Mouse (Mus musculus): Measurements from ENCODE around the gene Grk3. TPM values are rescaled to one million over a fixed set of nuclear protein-coding genes. Genes with fewer than 3 reads are reported as not detected.

Grk3 gene
- polyA plus RNA-seq, 1 experiment from 2014 or later, result 4.9 TPM

DNA sequence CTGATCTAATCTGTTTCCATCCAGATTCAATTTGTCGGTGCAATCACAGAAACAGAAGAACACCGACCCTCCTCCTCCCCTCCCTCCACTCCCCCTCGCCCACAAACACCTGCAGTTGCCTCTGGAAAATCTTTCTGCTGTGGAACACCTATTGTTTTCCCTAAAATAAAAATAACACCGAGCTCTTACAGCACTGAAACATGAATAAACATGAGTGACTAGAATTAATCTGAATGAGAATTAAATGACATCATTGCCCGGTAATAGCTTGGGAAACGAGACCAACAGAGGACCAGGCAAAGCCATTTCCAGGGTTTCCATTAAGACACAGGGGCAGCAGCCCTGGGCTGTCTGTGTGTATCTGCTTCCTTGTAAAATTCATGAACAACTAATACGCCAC is 73.3 kb downstream of the Grk3 start:
- Histone ChIP-seq H3K36me3 (ENCODE audit: control insufficient read depth, insufficient read depth, low read length) (no peaks in the 10 kb centered on the region), H3K4me1 (replicated peaks; ENCODE audit: control insufficient read depth, insufficient read depth) (no peaks in the 10 kb centered on the region), H3K9ac (ENCODE audit: low read length) (no peak overlapping the region), H3K9me3 (ENCODE audit: control insufficient read depth, low read length) (no peaks in the 10 kb centered on the region), H3K27me3 (ENCODE audit: control insufficient read depth, insufficient read depth, low read length) (no peaks in the 10 kb centered on the region), H3K4me2 (replicated peaks; ENCODE audit: low read depth) (no peak overlapping the region), H3K27ac (replicated peaks) (no peak overlapping the region), H3K4me3 (ENCODE audit: low read depth, low read length) (no peak overlapping the region)
- WGBS, result 78% methylated on average over 7 of the region's 7 CpGs
- TF ChIP-seq EP300 (optimal IDR thresholded peaks at IDR 0.05) (no peak), CTCF (IDR thresholded peaks at IDR 0.05; ENCODE audit: low read depth) (no peak)
- DNase-seq (ENCODE audit: low spot score) (no peak), ATAC-seq (ENCODE audit: low FRiP score, low TSS enrichment) (no peak)

DNA sequence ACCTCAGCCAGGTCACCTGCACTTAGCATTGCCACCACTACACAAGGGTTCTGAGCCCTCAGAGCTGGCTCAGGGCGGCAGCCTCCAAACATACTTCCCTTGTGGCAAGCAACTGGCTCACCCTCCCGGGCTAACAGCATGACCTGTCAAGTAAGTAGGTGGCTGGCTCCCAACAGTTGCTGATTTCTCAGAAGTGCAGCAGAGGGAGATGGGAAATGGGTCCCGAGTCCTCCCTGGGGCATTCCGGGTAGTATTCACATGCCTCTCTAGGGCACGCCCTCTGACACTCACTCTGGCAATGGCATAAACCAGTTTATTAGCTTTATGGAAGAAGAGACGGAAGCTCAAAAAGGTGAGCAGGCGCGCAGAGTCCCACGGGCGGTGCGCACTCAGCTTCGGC is 74.6 kb downstream of the Grk3 start:
- H3K9me3 ChIP-seq (ENCODE audit: control insufficient read depth, low read length), result no peaks in the 10 kb centered on the region
- no peak overlapping the region for H3K27ac ChIP-seq (replicated peaks)
- no peak overlapping the region for H3K4me3 ChIP-seq (ENCODE audit: low read depth, low read length)
- ATAC-seq (ENCODE audit: low FRiP score, low TSS enrichment) (no peak), DNase-seq (ENCODE audit: low spot score) (no peak)
- WGBS, result 89% methylated on average over 12 of the region's 12 CpGs
- H3K4me2 ChIP-seq (replicated peaks; ENCODE audit: low read depth), result no peak overlapping the region
- TF ChIP-seq CTCF (IDR thresholded peaks at IDR 0.05; ENCODE audit: low read depth) (no peak), EP300 (optimal IDR thresholded peaks at IDR 0.05) (no peak)
- no peak overlapping the region for H3K9ac ChIP-seq (ENCODE audit: low read length)
- H3K36me3 ChIP-seq (ENCODE audit: control insufficient read depth, insufficient read depth, low read length), result no peaks in the 10 kb centered on the region
- H3K27me3 ChIP-seq (ENCODE audit: control insufficient read depth, insufficient read depth, low read length), result no peaks in the 10 kb centered on the region
- no peaks in the 10 kb centered on the region for H3K4me1 ChIP-seq (replicated peaks; ENCODE audit: control insufficient read depth, insufficient read depth)

DNA sequence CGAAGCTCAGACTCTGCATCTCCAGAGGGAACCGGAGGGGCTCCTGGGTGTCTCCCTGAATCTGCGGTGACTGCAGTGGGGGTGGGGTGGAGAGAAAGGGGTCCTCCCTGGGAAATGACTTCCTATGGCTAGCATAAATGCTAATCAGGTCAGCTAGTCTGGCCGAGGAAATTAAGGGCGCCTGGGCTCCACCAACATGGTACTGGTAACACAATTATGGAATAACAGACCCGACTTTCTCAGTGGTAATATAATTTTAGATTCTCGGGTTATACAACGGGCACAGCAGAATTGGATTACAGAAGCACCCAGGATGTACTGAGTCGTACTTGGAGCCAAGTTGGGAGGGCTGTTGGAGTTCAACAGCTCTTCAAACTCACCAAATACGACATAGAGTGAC is 79.0 kb downstream of the Grk3 start:
- H3K4me1 ChIP-seq (replicated peaks; ENCODE audit: control insufficient read depth, insufficient read depth), result no peaks in the 10 kb centered on the region
- H3K4me2 ChIP-seq (replicated peaks; ENCODE audit: low read depth), result no peak overlapping the region
- WGBS, result 81% methylated on average over 10 of the region's 10 CpGs
- no peaks in the 10 kb centered on the region for H3K36me3 ChIP-seq (ENCODE audit: control insufficient read depth, insufficient read depth, low read length)
- H3K9me3 ChIP-seq (ENCODE audit: control insufficient read depth, low read length), result no peaks in the 10 kb centered on the region
- no peak overlapping the region for H3K27ac ChIP-seq (replicated peaks)
- H3K9ac ChIP-seq (ENCODE audit: low read length), result no peak overlapping the region
- H3K27me3 ChIP-seq (ENCODE audit: control insufficient read depth, insufficient read depth, low read length), result no peaks in the 10 kb centered on the region
- ATAC-seq (ENCODE audit: low FRiP score, low TSS enrichment), result no peak
- TF ChIP-seq EP300 (optimal IDR thresholded peaks at IDR 0.05), result no peak
- no peak for TF ChIP-seq CTCF (IDR thresholded peaks at IDR 0.05; ENCODE audit: low read depth)
- no peak overlapping the region for H3K4me3 ChIP-seq (ENCODE audit: low read depth, low read length)
- no peak for DNase-seq (ENCODE audit: low spot score)

DNA sequence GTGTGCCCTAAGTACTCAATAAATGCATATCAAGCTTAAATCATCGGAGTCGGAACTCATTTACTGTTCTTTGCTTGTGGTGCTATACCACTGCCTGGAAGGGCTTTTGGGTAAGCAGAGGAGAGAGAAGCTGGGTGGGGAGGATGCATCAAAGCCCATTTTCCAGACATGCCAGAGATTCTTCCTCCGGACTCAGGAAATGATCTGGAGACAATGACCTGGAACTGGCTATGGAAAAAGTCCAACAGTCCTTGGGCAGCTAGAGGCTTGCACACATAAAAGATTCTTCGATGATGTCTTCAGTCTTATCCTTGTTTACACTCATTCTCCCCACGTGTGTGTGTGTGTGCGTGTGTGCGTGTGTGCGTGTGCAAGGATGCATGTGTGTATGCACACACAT is 80.2 kb downstream of the Grk3 start:
- Histone ChIP-seq H3K27ac (replicated peaks) (no peak overlapping the region), H3K9ac (ENCODE audit: low read length) (no peak overlapping the region), H3K36me3 (ENCODE audit: control insufficient read depth, insufficient read depth, low read length) (no peaks in the 10 kb centered on the region), H3K4me1 (replicated peaks; ENCODE audit: control insufficient read depth, insufficient read depth) (no peaks in the 10 kb centered on the region), H3K9me3 (ENCODE audit: control insufficient read depth, low read length) (no peaks in the 10 kb centered on the region), H3K4me2 (replicated peaks; ENCODE audit: low read depth) (no peak overlapping the region), H3K27me3 (ENCODE audit: control insufficient read depth, insufficient read depth, low read length) (no peaks in the 10 kb centered on the region), H3K4me3 (ENCODE audit: low read depth, low read length) (no peak overlapping the region)
- DNase-seq (ENCODE audit: low spot score) (no peak), ATAC-seq (ENCODE audit: low FRiP score, low TSS enrichment) (no peak)
- no peak for TF ChIP-seq EP300 (optimal IDR thresholded peaks at IDR 0.05)
- TF ChIP-seq CTCF (IDR thresholded peaks at IDR 0.05; ENCODE audit: low read depth), result no peak
- 85% methylated on average over 8 of the region's 8 CpGs for WGBS

DNA sequence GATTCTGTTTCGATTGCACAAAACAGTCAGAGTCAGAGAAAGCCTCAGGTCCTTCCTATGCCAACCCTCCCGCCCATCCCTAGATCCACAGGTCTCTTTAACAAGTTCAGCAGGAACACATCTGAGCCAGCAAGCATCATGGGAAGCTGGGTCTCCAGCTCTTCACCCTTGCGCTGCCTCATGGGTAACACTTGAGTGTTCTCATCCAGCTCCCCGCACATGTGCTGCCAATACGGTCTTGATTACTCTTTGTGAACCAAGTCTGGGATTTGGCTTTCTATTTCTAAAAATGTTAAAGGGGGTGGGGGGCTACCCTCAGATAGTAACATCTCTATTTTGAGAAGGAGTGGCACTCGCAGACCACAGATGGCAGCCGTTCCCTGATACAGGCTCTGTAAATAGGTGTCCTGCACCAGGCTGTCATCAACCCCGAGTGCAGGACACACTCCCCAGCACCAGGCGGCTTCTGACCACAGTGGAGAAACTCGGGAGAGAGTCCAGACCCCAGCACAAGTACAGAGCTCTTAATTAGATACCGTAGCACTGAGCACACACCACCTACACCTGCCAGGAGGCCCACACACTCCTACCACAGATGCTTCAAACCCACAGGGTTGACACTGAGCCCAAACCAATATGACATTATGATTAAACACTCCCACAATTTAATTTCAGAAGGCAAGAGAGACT is 82.6 kb downstream of the Grk3 start:
- Histone ChIP-seq H3K27ac (replicated peaks) (no peak overlapping the region), H3K4me3 (ENCODE audit: low read depth, low read length) (no peak overlapping the region), H3K27me3 (ENCODE audit: control insufficient read depth, insufficient read depth, low read length) (no peaks in the 10 kb centered on the region), H3K9me3 (ENCODE audit: control insufficient read depth, low read length) (no peaks in the 10 kb centered on the region), H3K4me2 (replicated peaks; ENCODE audit: low read depth) (no peak overlapping the region), H3K9ac (ENCODE audit: low read length) (no peak overlapping the region), H3K36me3 (ENCODE audit: control insufficient read depth, insufficient read depth, low read length) (no peaks in the 10 kb centered on the region; the same call in 1 of the 2 replicates), H3K4me1 (replicated peaks; ENCODE audit: control insufficient read depth, insufficient read depth) (no peaks in the 10 kb centered on the region)
- DNase-seq (ENCODE audit: low spot score) (no peak), ATAC-seq (ENCODE audit: low FRiP score, low TSS enrichment) (no peak)
- TF ChIP-seq EP300 (optimal IDR thresholded peaks at IDR 0.05) (no peak), CTCF (IDR thresholded peaks at IDR 0.05; ENCODE audit: low read depth) (no peak)
- 79% methylated on average over 11 of the region's 11 CpGs for WGBS

DNA sequence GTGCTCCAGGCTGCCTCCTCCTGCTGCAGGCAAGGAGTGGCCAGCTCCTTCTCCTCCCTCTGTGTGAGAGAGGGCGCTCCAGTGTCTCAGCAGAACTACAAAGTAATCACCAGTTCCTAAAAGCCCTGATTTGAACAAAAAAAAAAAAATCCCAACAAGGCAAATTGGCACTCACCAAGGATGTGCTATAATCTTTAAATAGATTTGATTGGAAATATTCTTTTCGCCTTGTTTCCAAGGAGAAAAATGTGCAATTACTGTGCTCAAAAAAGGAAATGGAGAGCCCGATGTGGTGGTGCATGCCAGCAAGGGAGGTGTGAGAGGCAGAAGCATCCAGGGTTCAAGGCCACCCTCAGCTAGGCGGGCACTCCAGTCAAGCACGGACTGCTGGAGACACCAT is 83.7 kb downstream of the Grk3 start:
- Histone ChIP-seq H3K4me2 (replicated peaks; ENCODE audit: low read depth) (no peak overlapping the region), H3K4me1 (replicated peaks; ENCODE audit: control insufficient read depth, insufficient read depth) (no peaks in the 10 kb centered on the region), H3K27me3 (ENCODE audit: control insufficient read depth, insufficient read depth, low read length) (no peaks in the 10 kb centered on the region), H3K27ac (replicated peaks) (no peak overlapping the region), H3K9ac (ENCODE audit: low read length) (no peak overlapping the region), H3K4me3 (ENCODE audit: low read depth, low read length) (no peak overlapping the region), H3K36me3 (ENCODE audit: control insufficient read depth, insufficient read depth, low read length) (peaks cover 2% of the 10 kb centered on the region), H3K9me3 (ENCODE audit: control insufficient read depth, low read length) (no peaks in the 10 kb centered on the region)
- 79% methylated on average over 5 of the region's 5 CpGs for WGBS
- no peak for ATAC-seq (ENCODE audit: low FRiP score, low TSS enrichment)
- no peak for DNase-seq (ENCODE audit: low spot score)
- TF ChIP-seq EP300 (optimal IDR thresholded peaks at IDR 0.05), result no peak
- no peak for TF ChIP-seq CTCF (IDR thresholded peaks at IDR 0.05; ENCODE audit: low read depth)
